Mouse (Mus musculus): ENCODE data around the gene Ankrd42. TPM values are rescaled to one million over a fixed set of nuclear protein-coding genes. Genes with fewer than 3 reads are reported as not detected.

The Ankrd42 gene
- total RNA-seq (2018; cell fraction: chromatin; rRNA removed): 1 to 10 TPM in 24 of 26 experiments, under 1 TPM in 2; 0.78 to 9.1 (median 3.8) TPM
- total RNA-seq (2018; cell fraction: cytosol; rRNA removed): 1 to 10 TPM in 8 of 26 experiments, under 1 TPM in 18; 0.42 to 1.2 (median 0.83) TPM
- 1 to 10 TPM in 22 of 26 experiments, under 1 TPM in 4; 0.83 to 4.6 (median 1.7) TPM for total RNA-seq (2018; cell fraction: nucleus; rRNA removed)
- 0.38 to 0.74 TPM (median 0.69 TPM) in 3 replicates for polyA plus RNA-seq (2018)

- WGBS (ENCODE audit: missing documents): under 1% methylated on average over 44 of the region's 44 CpGs
- Histone ChIP-seq H3K36me3 (ENCODE audit: inconsistent target) (no peaks in the 10 kb centered on the region), H3K4me3 (ENCODE audit: inconsistent target) (peak within 1 kb of the TSS; percentile 98), H3K27ac (peak within 1 kb of the TSS; percentile 65), H3K79me2 (ENCODE audit: inconsistent target) (peaks cover 19% of the 10 kb centered on the region)
Measured at GRCm38 (mm10) chr7:92637021-92637625, at the start of gene Ankrd42. TSS of gene Ankrd42 (minus strand) at chr7:92637142.

- 96% methylated on average over 4 of the region's 4 CpGs for WGBS (ENCODE audit: missing documents)
- H3K79me2 ChIP-seq (ENCODE audit: inconsistent target): no peaks in the 10 kb centered on the region
- no peak overlapping the region for H3K4me3 ChIP-seq (ENCODE audit: inconsistent target)
- H3K27ac ChIP-seq: no peak overlapping the region
- no peaks in the 10 kb centered on the region for H3K36me3 ChIP-seq (ENCODE audit: inconsistent target)
Measured at GRCm38 (mm10) chr7:92677346-92677745, 40.4 kb upstream of the Ankrd42 start.

- 90% methylated on average over 3 of the region's 3 CpGs for WGBS (ENCODE audit: missing documents)
- H3K4me3 ChIP-seq (ENCODE audit: inconsistent target): no peak overlapping the region
- H3K27ac ChIP-seq: no peak overlapping the region
- no peaks in the 10 kb centered on the region for H3K79me2 ChIP-seq (ENCODE audit: inconsistent target)
- H3K36me3 ChIP-seq (ENCODE audit: inconsistent target): no peaks in the 10 kb centered on the region
Measured at GRCm38 (mm10) chr7:92675131-92675530, 38.2 kb upstream of the Ankrd42 start.

GRCm38 (mm10) chr7:92669507-92670471 is 32.8 kb upstream of the Ankrd42 start, which contains the start of gene Pcf11:
TSS of gene Pcf11 (minus strand) at chr7:92669934.
- H3K4me3 ChIP-seq (ENCODE audit: inconsistent target): peak within 1 kb of the TSS; percentile 99
- 3% methylated on average over 73 of the region's 88 CpGs for WGBS (ENCODE audit: missing documents)
- peaks cover 49% of the 10 kb centered on the region for H3K79me2 ChIP-seq (ENCODE audit: inconsistent target)
- H3K27ac ChIP-seq: peak within 1 kb of the TSS; percentile 91
- no peaks in the 10 kb centered on the region for H3K36me3 ChIP-seq (ENCODE audit: inconsistent target)

- 0 out of 2 replicates have a peak, but pooled peaks cover 2% of the 10 kb centered on the region for H3K36me3 ChIP-seq (ENCODE audit: inconsistent target)
- H3K4me3 ChIP-seq (ENCODE audit: inconsistent target): peak overlapping the region; percentile 99
- under 1% methylated on average over 29 of the region's 29 CpGs for whole genome bisulfite sequencing (ENCODE audit: missing documents)
- H3K79me2 ChIP-seq (ENCODE audit: inconsistent target): peaks cover 58% of the 10 kb centered on the region
- peak overlapping the region; percentile 91 for H3K27ac ChIP-seq
Measured at GRCm38 (mm10) chr7:92668791-92669506, 32.0 kb upstream of the Ankrd42 start.

- no peak overlapping the region for H3K27ac ChIP-seq
- 82% methylated on average over 7 of the region's 7 CpGs for WGBS (ENCODE audit: missing documents)
- no peak overlapping the region for H3K4me3 ChIP-seq (ENCODE audit: inconsistent target)
- H3K36me3 ChIP-seq (ENCODE audit: inconsistent target): peaks cover 28% of the 10 kb centered on the region
- peaks cover 84% of the 10 kb centered on the region for H3K79me2 ChIP-seq (ENCODE audit: inconsistent target)
Measured at GRCm38 (mm10) chr7:92666274-92666820, 29.4 kb upstream of the Ankrd42 start.

GRCm38 (mm10) chr7:92658050-92658449 is 21.1 kb upstream of the Ankrd42 start:
- no peak overlapping the region for H3K4me3 ChIP-seq (ENCODE audit: inconsistent target)
- peaks cover 71% of the 10 kb centered on the region for H3K36me3 ChIP-seq (ENCODE audit: inconsistent target)

GRCm38 (mm10) chr7:92656386-92656785 is 19.4 kb upstream of the Ankrd42 start:
- Histone ChIP-seq H3K4me3 (ENCODE audit: inconsistent target) (no peak overlapping the region), H3K36me3 (ENCODE audit: inconsistent target) (peaks cover 62% of the 10 kb centered on the region), H3K27ac (no peak overlapping the region), H3K79me2 (ENCODE audit: inconsistent target) (peaks cover 95% of the 10 kb centered on the region)
- WGBS (ENCODE audit: missing documents): 100% methylated on average over 1 of the region's 2 CpGs

More at GRCm38 (mm10) chr7:92658050-92658449, 21.1 kb upstream of the Ankrd42 start:
- Histone ChIP-seq H3K79me2 (ENCODE audit: inconsistent target) (peaks cover 95% of the 10 kb centered on the region), H3K27ac (no peak overlapping the region)
- WGBS (ENCODE audit: missing documents): 97% methylated on average over 5 of the region's 5 CpGs

GRCm38 (mm10) chr7:92653329-92653728 is 16.4 kb upstream of the Ankrd42 start:
- Histone ChIP-seq H3K27ac (no peak overlapping the region), H3K4me3 (ENCODE audit: inconsistent target) (no peak overlapping the region), H3K79me2 (ENCODE audit: inconsistent target) (peaks cover 95% of the 10 kb centered on the region), H3K36me3 (ENCODE audit: inconsistent target) (peaks cover 53% of the 10 kb centered on the region)
- 9% methylated on average over 1 of the region's 1 CpGs for WGBS (ENCODE audit: missing documents)

GRCm38 (mm10) chr7:92647790-92648189 is 10.8 kb upstream of the Ankrd42 start:
- WGBS (ENCODE audit: missing documents): 89% methylated on average over 7 of the region's 7 CpGs
- peaks cover 62% of the 10 kb centered on the region for H3K79me2 ChIP-seq (ENCODE audit: inconsistent target)
- peaks cover 62% of the 10 kb centered on the region for H3K36me3 ChIP-seq (ENCODE audit: inconsistent target)
- no peak overlapping the region for H3K4me3 ChIP-seq (ENCODE audit: inconsistent target)
- no peak overlapping the region for H3K27ac ChIP-seq

- H3K79me2 ChIP-seq (ENCODE audit: inconsistent target): peaks cover 24% of the 10 kb centered on the region
- H3K27ac ChIP-seq: no peak overlapping the region
- H3K36me3 ChIP-seq (ENCODE audit: inconsistent target): peaks cover 26% of the 10 kb centered on the region; the same call in 1 of the 2 replicates
Measured at GRCm38 (mm10) chr7:92642358-92642757, 5.4 kb upstream of the Ankrd42 start.

GRCm38 (mm10) chr7:92638050-92638449 is 1.1 kb upstream of the Ankrd42 start:
- peaks cover 19% of the 10 kb centered on the region for H3K79me2 ChIP-seq (ENCODE audit: inconsistent target)
- no peak overlapping the region for H3K27ac ChIP-seq
- no peaks in the 10 kb centered on the region for H3K36me3 ChIP-seq (ENCODE audit: inconsistent target)
- WGBS (ENCODE audit: missing documents): 72% methylated on average over 5 of the region's 5 CpGs
- H3K4me3 ChIP-seq (ENCODE audit: inconsistent target): peak overlapping the region; percentile 98

More at GRCm38 (mm10) chr7:92642358-92642757, 5.4 kb upstream of the Ankrd42 start:
- H3K4me3 ChIP-seq (ENCODE audit: inconsistent target): no peak overlapping the region

GRCm38 (mm10) chr7:92636295-92637011 is 489 bp downstream of the Ankrd42 start:
- Histone ChIP-seq H3K79me2 (ENCODE audit: inconsistent target) (peaks cover 19% of the 10 kb centered on the region), H3K4me3 (ENCODE audit: inconsistent target) (peak overlapping the region; percentile 98), H3K27ac (no peak overlapping the region), H3K36me3 (ENCODE audit: inconsistent target) (no peaks in the 10 kb centered on the region)
- WGBS (ENCODE audit: missing documents): 4% methylated on average over 49 of the region's 49 CpGs
